Mouse (Mus musculus): ENCODE results near the gene Frmd4b. TPM values are rescaled to one million over a fixed set of nuclear protein-coding genes. Genes with fewer than 3 reads are reported as not detected.
"Not testable (repeated sequence)": the region's sequence is repeated elsewhere in the genome, so short reads cannot be mapped to it uniquely, and the experiment has no call there.

Frmd4b gene
- polyA plus RNA-seq, 1 experiment from 2014 or later: 34.7 TPM

DNA sequence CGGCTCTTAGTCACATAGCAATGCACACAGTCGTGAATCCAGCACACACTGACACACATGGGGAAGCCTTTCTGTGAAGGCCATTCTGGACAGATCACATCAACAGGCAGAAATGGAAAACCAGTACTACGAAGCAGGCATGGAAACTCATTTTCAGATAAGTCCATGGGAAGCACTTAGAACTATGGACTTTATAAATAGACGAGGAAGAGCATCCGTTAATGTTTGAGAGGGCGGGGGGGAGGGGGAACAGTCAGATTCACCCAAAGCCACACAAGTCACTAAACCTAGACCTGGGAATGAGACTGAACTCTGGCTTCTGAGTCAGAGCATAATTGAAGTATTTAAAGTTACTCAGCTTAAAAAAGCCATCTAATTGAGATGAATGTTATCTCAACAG lies 186.8 kb downstream of the Frmd4b start:
- H3K4me1 ChIP-seq: peaks cover 8% of the 10 kb centered on the region
- 76% methylated on average over 6 of the region's 6 CpGs for WGBS

DNA sequence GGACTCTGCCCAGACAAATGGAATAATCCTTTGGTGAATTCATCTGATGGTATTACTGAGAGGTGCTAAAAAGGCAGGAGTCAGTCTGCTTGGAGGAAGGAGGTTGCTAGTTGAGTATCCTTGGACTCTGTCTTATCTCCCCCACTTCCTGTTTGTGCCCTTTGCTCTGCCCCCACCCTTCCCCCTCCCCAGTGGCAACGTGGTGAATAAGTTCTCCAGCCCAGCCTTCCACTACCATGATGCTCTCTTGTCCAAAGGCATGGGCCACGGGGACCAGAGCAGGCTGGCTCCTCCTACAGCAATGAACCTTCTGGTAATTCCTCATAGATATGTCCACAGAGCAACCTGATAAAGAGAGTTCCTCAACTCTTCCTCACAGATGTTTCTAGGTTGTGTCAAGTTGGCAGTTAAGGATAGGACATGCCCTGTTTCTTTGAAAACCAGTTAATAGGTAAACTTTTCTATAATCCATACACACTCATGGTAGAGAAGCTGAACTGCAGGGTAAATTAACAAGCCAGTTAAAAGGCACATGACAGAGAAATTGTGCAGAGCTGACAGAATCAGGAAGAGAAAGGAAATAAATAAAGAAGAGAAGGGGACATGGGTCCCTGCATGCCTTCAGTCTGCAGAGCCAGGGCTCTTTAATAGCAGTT lies 187.5 kb downstream of the Frmd4b start:
- Histone ChIP-seq H3K9ac (no peak overlapping the region), H3K9me3 (replicated peaks) (no peaks in the 10 kb centered on the region), H3K4me2 (no peak overlapping the region), H3K27me3 (peaks cover 4% of the 10 kb centered on the region; the same call in 1 of the 2 replicates), H3K27ac (no peak overlapping the region), H3K4me3 (no peak overlapping the region), H3K36me3 (ENCODE audit: poor library complexity, severe bottlenecking) (no peaks in the 10 kb centered on the region), H3K4me1 (peaks cover 8% of the 10 kb centered on the region)
- whole genome bisulfite sequencing: 57% methylated on average over 2 of the region's 2 CpGs
- ATAC-seq: no peak

More for the DNA sequence above, 186.8 kb downstream of the Frmd4b start:
- no peaks in the 10 kb centered on the region for H3K9me3 ChIP-seq (replicated peaks)
- no peak overlapping the region for H3K4me3 ChIP-seq
- H3K27me3 ChIP-seq: peaks cover 4% of the 10 kb centered on the region; the same call in 1 of the 2 replicates
- no peak overlapping the region for H3K9ac ChIP-seq
- no peak for ATAC-seq
- H3K4me2 ChIP-seq: no peak overlapping the region
- H3K27ac ChIP-seq: no peak overlapping the region
- H3K36me3 ChIP-seq (ENCODE audit: poor library complexity, severe bottlenecking): no peaks in the 10 kb centered on the region

DNA sequence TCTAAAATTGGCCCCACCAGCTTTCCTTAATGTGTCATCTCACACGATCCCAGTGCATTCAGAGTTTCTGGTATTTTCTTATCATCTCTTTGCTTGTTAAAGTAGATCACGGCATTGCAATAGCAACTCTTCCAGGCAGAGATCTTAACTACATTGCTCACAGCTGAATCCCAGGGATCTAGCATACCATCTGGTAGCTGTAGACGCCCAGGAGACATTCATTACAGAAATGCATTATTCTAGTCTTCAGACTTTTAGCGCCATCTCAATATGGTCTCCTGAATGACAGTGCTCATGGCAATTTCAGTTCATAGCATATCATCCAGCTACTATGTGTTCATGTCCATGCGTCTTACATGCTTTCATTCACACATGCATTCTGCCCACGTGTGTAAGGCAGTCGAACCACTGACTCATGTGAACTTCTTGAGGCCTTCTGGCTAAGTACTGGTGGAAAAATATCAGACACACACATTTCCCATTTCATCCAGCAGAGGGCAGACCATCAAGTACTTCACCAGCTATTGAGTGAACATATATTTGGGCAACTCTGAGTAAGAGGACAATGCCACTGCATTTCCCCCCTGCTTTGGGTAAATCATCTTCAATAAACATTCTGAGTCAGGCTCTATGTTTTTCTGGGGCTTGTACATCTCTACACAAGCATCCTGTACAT lies 197.4 kb downstream of the Frmd4b start:
- H3K36me3 ChIP-seq (ENCODE audit: poor library complexity, severe bottlenecking): no peaks in the 10 kb centered on the region
- no peak overlapping the region for H3K4me3 ChIP-seq
- 0 out of 2 replicates have a peak, but pooled peaks have one; percentile 52 for ATAC-seq
- H3K4me2 ChIP-seq: no peak overlapping the region
- H3K27me3 ChIP-seq: no peaks in the 10 kb centered on the region; the same call in 1 of the 2 replicates
- no peaks in the 10 kb centered on the region for H3K4me1 ChIP-seq
- 69% methylated on average over 7 of the region's 7 CpGs for WGBS
- H3K27ac ChIP-seq: no peak overlapping the region
- no peak overlapping the region for H3K9ac ChIP-seq
- H3K9me3 ChIP-seq (replicated peaks): no peaks in the 10 kb centered on the region

- no peaks in the 10 kb centered on the region for H3K36me3 ChIP-seq (ENCODE audit: poor library complexity, severe bottlenecking)
- peak; percentile 76; the same call in 1 of the 2 replicates for ATAC-seq
- H3K9me3 ChIP-seq (replicated peaks): no peaks in the 10 kb centered on the region
Observed at GRCm38 (mm10) chr6:97416972-97417554, 200.3 kb downstream of the Frmd4b start.

DNA sequence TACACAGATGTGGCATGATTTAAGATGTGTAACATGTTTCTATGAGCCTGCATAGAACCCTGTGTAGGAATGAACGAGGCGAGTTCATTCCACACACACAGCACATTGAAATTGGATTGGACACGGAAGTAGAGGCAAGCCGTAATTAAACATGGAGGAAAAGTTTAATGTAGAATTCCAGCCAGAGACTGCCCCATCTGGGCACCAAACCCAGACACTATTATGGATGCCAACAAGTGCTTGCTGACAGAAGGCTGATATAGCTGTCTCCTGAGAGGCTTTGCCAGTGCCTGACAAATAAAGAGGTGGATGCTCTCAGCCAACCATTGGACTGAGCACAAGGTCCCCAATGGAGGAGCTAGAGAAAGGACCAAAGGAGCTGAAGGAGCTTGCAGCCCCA lies 201.8 kb downstream of the Frmd4b start:
- H3K27me3 ChIP-seq; H3K4me3 ChIP-seq; H3K36me3 ChIP-seq (ENCODE audit: poor library complexity, severe bottlenecking); H3K27ac ChIP-seq; H3K4me2 ChIP-seq; ATAC-seq; H3K9ac ChIP-seq; H3K4me1 ChIP-seq; H3K9me3 ChIP-seq (replicated peaks): not testable (repeated sequence)
- 87% methylated on average over 4 of the region's 4 CpGs for WGBS

More at GRCm38 (mm10) chr6:97416972-97417554, 200.3 kb downstream of the Frmd4b start:
- Histone ChIP-seq H3K9ac (no peak overlapping the region), H3K4me2 (no peak overlapping the region), H3K4me3 (no peak overlapping the region), H3K4me1 (no peaks in the 10 kb centered on the region), H3K27ac (no peak overlapping the region), H3K27me3 (no peaks in the 10 kb centered on the region)
- 55% methylated on average over 13 of the region's 13 CpGs for WGBS

DNA sequence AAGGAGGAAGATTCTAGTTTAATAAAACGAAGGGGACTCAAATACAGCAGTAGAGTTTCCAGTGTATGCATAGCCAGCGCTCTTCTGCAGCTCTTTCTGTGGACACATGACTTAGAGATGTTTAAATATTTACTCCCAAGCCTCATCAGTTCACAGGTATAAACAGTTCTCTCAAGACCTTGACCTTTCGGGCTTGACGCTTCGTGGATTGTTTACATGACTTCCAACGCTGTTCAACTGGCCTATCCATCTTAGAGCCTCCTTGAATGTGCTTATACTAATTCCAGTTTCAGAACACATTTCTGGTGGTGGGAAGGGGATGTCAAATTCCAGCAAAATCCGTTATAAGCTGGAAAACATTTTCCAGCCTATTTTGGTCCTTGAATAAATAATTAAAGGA lies 203.9 kb downstream of the Frmd4b start:
- H3K9me3 ChIP-seq (replicated peaks): no peaks in the 10 kb centered on the region
- no peak for ATAC-seq
- 93% methylated on average over 7 of the region's 7 CpGs for WGBS
- no peak overlapping the region for H3K4me2 ChIP-seq
- no peak overlapping the region for H3K9ac ChIP-seq
- peaks cover 12% of the 10 kb centered on the region; the same call in 1 of the 2 replicates for H3K4me1 ChIP-seq
- H3K36me3 ChIP-seq (ENCODE audit: poor library complexity, severe bottlenecking): no peaks in the 10 kb centered on the region; the same call in 1 of the 2 replicates
- no peak overlapping the region for H3K4me3 ChIP-seq
- no peaks in the 10 kb centered on the region for H3K27me3 ChIP-seq
- H3K27ac ChIP-seq: no peak overlapping the region

GRCm38 (mm10) chr6:97412403-97412802 lies 204.9 kb downstream of the Frmd4b start:
- Histone ChIP-seq H3K27me3 (no peaks in the 10 kb centered on the region), H3K4me3 (no peak overlapping the region), H3K9ac (no peak overlapping the region), H3K36me3 (ENCODE audit: poor library complexity, severe bottlenecking) (no peaks in the 10 kb centered on the region; the same call in 1 of the 2 replicates), H3K4me2 (no peak overlapping the region), H3K27ac (no peak overlapping the region), H3K4me1 (peaks cover 12% of the 10 kb centered on the region; the same call in 1 of the 2 replicates), H3K9me3 (replicated peaks) (no peaks in the 10 kb centered on the region)
- no peak for ATAC-seq
- WGBS: 90% methylated on average over 15 of the region's 15 CpGs

DNA sequence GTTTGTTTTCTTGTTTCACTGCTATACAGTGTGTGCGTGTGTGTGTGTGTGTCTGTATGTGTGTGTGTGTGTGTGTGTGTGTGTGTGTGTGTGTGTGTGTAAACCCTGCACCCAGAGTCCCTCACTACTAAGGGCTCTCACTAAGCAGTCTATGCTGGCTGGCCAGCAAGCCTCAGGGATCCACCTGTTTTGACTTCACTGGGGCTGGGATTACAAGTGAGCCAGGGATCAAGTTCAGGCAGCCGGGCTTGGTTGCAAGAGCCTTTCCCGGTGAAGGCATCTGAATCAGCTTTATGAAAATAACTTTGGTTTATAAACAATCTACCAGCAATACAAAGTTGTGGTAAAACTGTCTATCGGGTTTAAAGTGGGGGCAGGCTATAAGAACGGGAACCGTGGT lies 206.0 kb downstream of the Frmd4b start:
- H3K36me3 ChIP-seq (ENCODE audit: poor library complexity, severe bottlenecking): no peaks in the 10 kb centered on the region; the same call in 1 of the 2 replicates
- no peak overlapping the region for H3K27ac ChIP-seq
- H3K9me3 ChIP-seq (replicated peaks): no peaks in the 10 kb centered on the region
- no peak overlapping the region for H3K4me3 ChIP-seq
- no peaks in the 10 kb centered on the region for H3K27me3 ChIP-seq
- WGBS: 77% methylated on average over 6 of the region's 6 CpGs
- H3K9ac ChIP-seq: no peak overlapping the region
- ATAC-seq: no peak
- peaks cover 12% of the 10 kb centered on the region; the same call in 1 of the 2 replicates for H3K4me1 ChIP-seq
- no peak overlapping the region for H3K4me2 ChIP-seq

DNA sequence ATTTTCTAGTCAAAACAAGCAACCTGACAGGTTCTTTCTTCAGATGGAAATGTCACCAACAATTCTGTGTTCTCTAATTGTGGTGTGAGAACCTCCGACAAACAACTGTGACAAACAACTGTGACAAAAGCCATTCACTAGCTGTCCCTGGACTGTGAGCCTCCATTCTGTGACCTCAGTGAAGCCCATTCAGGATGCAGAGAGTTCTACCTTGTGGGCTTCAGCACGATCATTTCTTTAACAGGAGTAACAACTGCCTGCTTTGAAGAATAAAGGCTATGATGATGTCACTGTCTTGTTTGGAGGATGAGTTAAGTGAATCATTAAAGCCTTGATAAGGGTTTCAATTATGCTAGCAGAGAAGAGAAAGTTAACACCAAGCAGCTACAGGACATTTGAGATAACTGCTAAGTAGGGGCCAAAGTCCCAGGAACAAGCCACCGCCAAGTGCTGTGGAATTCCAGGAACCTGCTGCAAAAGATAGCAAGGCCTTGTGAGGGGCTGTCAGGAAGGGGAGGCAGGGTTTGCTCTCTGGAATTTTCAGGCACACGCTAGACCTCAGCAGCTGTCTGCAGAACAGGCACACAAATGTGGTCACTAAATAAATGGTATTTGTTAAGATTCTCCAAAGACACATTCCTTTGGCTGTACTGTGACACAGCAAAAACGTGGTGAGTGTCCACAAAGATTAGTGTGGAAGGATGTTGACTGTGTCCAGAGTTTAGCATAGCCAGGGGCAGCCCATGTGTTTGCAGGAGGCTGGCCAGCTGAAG lies 207.7 kb downstream of the Frmd4b start:
- H3K9me3 ChIP-seq (replicated peaks): no peaks in the 10 kb centered on the region
- no peaks in the 10 kb centered on the region; the same call in 1 of the 2 replicates for H3K36me3 ChIP-seq (ENCODE audit: poor library complexity, severe bottlenecking)
- WGBS: 29% methylated on average over 5 of the region's 5 CpGs
- no peaks in the 10 kb centered on the region for H3K27me3 ChIP-seq
- ATAC-seq: no peak
- no peak overlapping the region for H3K4me2 ChIP-seq
- H3K27ac ChIP-seq: 0 out of 2 replicates have a peak overlapping the region, but pooled peaks have one; percentile 2
- H3K9ac ChIP-seq: no peak overlapping the region
- H3K4me3 ChIP-seq: no peak overlapping the region
- peaks cover 20% of the 10 kb centered on the region; the same call in 1 of the 2 replicates for H3K4me1 ChIP-seq

- no peak overlapping the region for H3K4me2 ChIP-seq
- no peaks in the 10 kb centered on the region for H3K9me3 ChIP-seq (replicated peaks)
- WGBS: 95% methylated on average over 3 of the region's 3 CpGs
Observed at GRCm38 (mm10) chr6:97407914-97408313, 209.4 kb downstream of the Frmd4b start.

GRCm38 (mm10) chr6:97407425-97407824 lies 209.9 kb downstream of the Frmd4b start:
- WGBS: 91% methylated on average over 5 of the region's 5 CpGs
- Histone ChIP-seq H3K4me2 (no peak overlapping the region), H3K9ac (no peak overlapping the region), H3K4me3 (no peak overlapping the region), H3K27me3 (no peaks in the 10 kb centered on the region), H3K9me3 (replicated peaks) (no peaks in the 10 kb centered on the region), H3K36me3 (ENCODE audit: poor library complexity, severe bottlenecking) (no peaks in the 10 kb centered on the region; the same call in 1 of the 2 replicates), H3K27ac (no peak overlapping the region), H3K4me1 (peaks cover 20% of the 10 kb centered on the region; the same call in 1 of the 2 replicates)
- ATAC-seq: no peak

More at GRCm38 (mm10) chr6:97407914-97408313, 209.4 kb downstream of the Frmd4b start:
- Histone ChIP-seq H3K27me3 (no peaks in the 10 kb centered on the region), H3K4me3 (no peak overlapping the region), H3K36me3 (ENCODE audit: poor library complexity, severe bottlenecking) (no peaks in the 10 kb centered on the region; the same call in 1 of the 2 replicates), H3K27ac (no peak overlapping the region), H3K4me1 (peaks cover 20% of the 10 kb centered on the region; the same call in 1 of the 2 replicates), H3K9ac (no peak overlapping the region)
- ATAC-seq: no peak

Measured in forebrain, embryonic 13.5 days (tissue).